Mouse (Mus musculus): ENCODE measurements around the gene Faim.

GRCm38 (mm10) chr9:98994103-98994502 lies 7.9 kb downstream of the Faim start:
- TF ChIP-seq RAD21 (IDR thresholded peaks at IDR 0.05; ENCODE audit: low read depth, low read length): no peak
- no peak for TF ChIP-seq NELFE (IDR thresholded peaks at IDR 0.05; ENCODE audit: low read depth, low read length)
- TF ChIP-seq CTCF (IDR thresholded peaks at IDR 0.05 in 2 of 3, conservative IDR thresholded peaks at IDR 0.05 in 1 of 3; ENCODE audit: control insufficient read depth in 1 of 3, insufficient read depth in 1 of 3, low read depth in 2 of 3, low read length in 3 of 3, poor library complexity in 1 of 3, severe bottlenecking in 1 of 3): no peak
- no peak for TF ChIP-seq SIN3A (IDR thresholded peaks at IDR 0.05; ENCODE audit: low read length)
- no peak for TF ChIP-seq GABPA (IDR thresholded peaks at IDR 0.05; ENCODE audit: low read depth, low read length)
- no peak for TF ChIP-seq JUND (IDR thresholded peaks at IDR 0.05; ENCODE audit: low read depth, low read length)
- TF ChIP-seq POLR2A (IDR thresholded peaks at IDR 0.05; ENCODE audit: control insufficient read depth in 1 of 2, insufficient read depth in 1 of 2, low read depth in 1 of 2, low read length in 2 of 2, poor library complexity in 1 of 2): no peak
- TF ChIP-seq CHD2 (IDR thresholded peaks at IDR 0.05; ENCODE audit: low read length): no peak
- TF ChIP-seq ETS1 (IDR thresholded peaks at IDR 0.05; ENCODE audit: low read depth, low read length): no peak
- no peak for TF ChIP-seq TBP (IDR thresholded peaks at IDR 0.05; ENCODE audit: low read depth, low read length)
- no peak for TF ChIP-seq POLR2AphosphoS5 (IDR thresholded peaks at IDR 0.05; ENCODE audit: borderline replicate concordance, low read depth, low read length)
